Mouse (Mus musculus): ENCODE data around the gene Use1. TPM values are rescaled to one million over a fixed set of nuclear protein-coding genes. Genes with fewer than 3 reads are reported as not detected.

The Use1 gene
- total and polyA plus RNA-seq, 3 experiments = 34.5 to 151 (median 70.8) TPM

DNA sequence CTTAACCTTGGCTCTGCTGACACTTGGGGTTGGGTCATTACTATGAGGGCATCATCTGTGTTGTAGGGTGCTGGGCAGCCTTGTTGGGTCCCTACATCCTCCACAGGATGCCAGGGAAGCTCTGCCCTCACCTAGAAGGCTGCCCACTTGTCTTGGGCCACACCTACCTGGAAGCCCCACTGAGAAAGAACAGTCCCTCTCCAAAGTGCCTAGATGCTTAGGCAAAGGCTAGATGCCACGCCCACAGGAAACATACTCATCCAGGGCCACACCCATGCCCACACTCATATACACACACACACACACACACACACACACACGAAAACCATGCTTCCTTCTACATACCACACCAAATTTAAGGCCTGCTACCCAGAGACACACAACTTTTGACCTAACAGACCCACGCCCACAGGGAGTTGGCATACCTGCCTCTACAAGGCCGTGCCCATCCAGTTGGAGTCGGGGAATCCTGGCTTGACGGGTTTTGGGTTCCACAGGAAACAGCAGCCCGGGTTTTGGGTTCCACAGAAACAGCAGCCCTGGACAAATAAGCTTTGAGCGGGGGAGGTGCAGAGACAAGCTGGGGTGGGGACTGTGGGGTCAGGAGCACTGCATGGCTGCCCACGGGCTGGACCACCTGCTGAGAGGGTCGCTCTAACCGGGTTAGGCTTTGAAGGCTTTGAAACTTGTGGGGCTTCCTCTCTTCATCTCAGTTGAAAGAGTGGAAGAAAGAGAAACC is 45.1 kb downstream of the Use1 start:
- TF ChIP-seq CTCF (IDR thresholded peaks at IDR 0.05; ENCODE audit: low read depth, low read length) = no peak
- no peak for TF ChIP-seq GATA2 (IDR thresholded peaks at IDR 0.05; ENCODE audit: borderline replicate concordance, low read depth, low read length)
- TF ChIP-seq TAL1 (conservative IDR thresholded peaks at IDR 0.05; ENCODE audit: low read depth, low read length) = no peak
- TF ChIP-seq GATA1 (IDR thresholded peaks at IDR 0.05; ENCODE audit: borderline replicate concordance, low read length) = no peak
- no peak for TF ChIP-seq POLR2AphosphoS5 (IDR thresholded peaks at IDR 0.05; ENCODE audit: insufficient replicate concordance, low read depth, low read length)
- DNase-seq (ENCODE audit: low spot score) = no peak
- H3K9me3 ChIP-seq (replicated peaks) = no peaks in the 10 kb centered on the region
- peaks cover 5% of the 10 kb centered on the region; the same call in 1 of the 2 replicates for H3K27me3 ChIP-seq (ENCODE audit: insufficient read depth, low read length)
- peaks cover 37% of the 10 kb centered on the region for H3K4me1 ChIP-seq (ENCODE audit: insufficient read depth, low read depth, low read length)
- H3K36me3 ChIP-seq (replicated peaks) = peaks cover 34% of the 10 kb centered on the region
- no peak for ATAC-seq (ENCODE audit: extremely low read depth, insufficient number of reproducible peaks, low FRiP score, poor library complexity, severe bottlenecking)
- H3K4me3 ChIP-seq (ENCODE audit: low read depth, low read length) = no peak overlapping the region

Other genes starting within 250 kb of the Use1 start
Only the 20 nearest of the 22 such genes appear.
- 40.0 and 44.7 TPM in 2 replicates for gene Myo9b, start 94.1 kb upstream of the Use1 start, total RNA-seq (2014; fragmentation: Nextera tagmentation)
- 43.9 and 46.2 TPM in 2 replicates for gene Myo9b, start 94.1 kb upstream of the Use1 start, total RNA-seq (2017)
- gene Myo9b, start 94.1 kb upstream of the Use1 start, polyA plus RNA-seq (2012) = 58.6 TPM in 2 replicates
- 17.8 and 18.3 TPM in 2 replicates for gene Haus8, start 93.9 kb upstream of the Use1 start, total RNA-seq (2014; fragmentation: Nextera tagmentation)
- gene Haus8, start 93.9 kb upstream of the Use1 start, total RNA-seq (2017) = 50.2 and 51.1 TPM in 2 replicates
- 18.1 and 25.5 TPM in 2 replicates for gene Haus8, start 93.9 kb upstream of the Use1 start, polyA plus RNA-seq (2012)
- 4.7 and 6.2 TPM in 2 replicates for gene Ocel1, start 4.5 kb downstream of the Use1 start, total RNA-seq (2014; fragmentation: Nextera tagmentation)
- gene Ocel1, start 4.5 kb downstream of the Use1 start, total RNA-seq (2017) = 18.0 and 25.8 TPM in 2 replicates
- 32.3 and 37.6 TPM in 2 replicates for gene Ocel1, start 4.5 kb downstream of the Use1 start, polyA plus RNA-seq (2012)
- gene Nr2f6, start 15.1 kb downstream of the Use1 start, total RNA-seq (2014; fragmentation: Nextera tagmentation) = 6.4 and 8.6 TPM in 2 replicates
- 9.7 and 17.0 TPM in 2 replicates for gene Nr2f6, start 15.1 kb downstream of the Use1 start, total RNA-seq (2017)
- 36.0 and 47.8 TPM in 2 replicates for gene Nr2f6, start 15.1 kb downstream of the Use1 start, polyA plus RNA-seq (2012)
- not detected in 2 replicates for gene Ushbp1, start 29.0 kb downstream of the Use1 start, total RNA-seq (2014; fragmentation: Nextera tagmentation)
- gene Ushbp1, start 29.0 kb downstream of the Use1 start, total RNA-seq (2017) = 0.06 and 0.11 TPM in 2 replicates
- gene Ushbp1, start 29.0 kb downstream of the Use1 start, polyA plus RNA-seq (2012) = 0.08 and 0.09 TPM in 2 replicates
- gene Babam1, start 30.0 kb downstream of the Use1 start, total RNA-seq (2014; fragmentation: Nextera tagmentation) = 58.4 and 83.8 TPM in 2 replicates
- 90.3 and 92.1 TPM in 2 replicates for gene Babam1, start 30.0 kb downstream of the Use1 start, total RNA-seq (2017)
- gene Babam1, start 30.0 kb downstream of the Use1 start, polyA plus RNA-seq (2012) = 106 and 107 TPM in 2 replicates
- 5.9 and 16.2 TPM in 2 replicates for gene Ankle1, start 39.2 kb downstream of the Use1 start, total RNA-seq (2014; fragmentation: Nextera tagmentation)
- gene Ankle1, start 39.2 kb downstream of the Use1 start, total RNA-seq (2017) = 9.8 and 12.1 TPM in 2 replicates
- 13.7 and 15.1 TPM in 2 replicates for gene Ankle1, start 39.2 kb downstream of the Use1 start, polyA plus RNA-seq (2012)
- gene Abhd8, start 96.8 kb downstream of the Use1 start, total RNA-seq (2014; fragmentation: Nextera tagmentation) = 2.6 and 3.9 TPM in 2 replicates
- gene Abhd8, start 96.8 kb downstream of the Use1 start, total RNA-seq (2017) = 4.5 and 5.0 TPM in 2 replicates
- gene Abhd8, start 96.8 kb downstream of the Use1 start, polyA plus RNA-seq (2012) = 17.0 and 20.9 TPM in 2 replicates
- 42.0 and 65.5 TPM in 2 replicates for gene Mrpl34, start 98.1 kb downstream of the Use1 start, total RNA-seq (2014; fragmentation: Nextera tagmentation)
- 68.2 and 74.9 TPM in 2 replicates for gene Mrpl34, start 98.1 kb downstream of the Use1 start, total RNA-seq (2017)
- 149 and 161 TPM in 2 replicates for gene Mrpl34, start 98.1 kb downstream of the Use1 start, polyA plus RNA-seq (2012)
- 51.9 and 56.2 TPM in 2 replicates for gene Dda1, start 102.4 kb downstream of the Use1 start, total RNA-seq (2014; fragmentation: Nextera tagmentation)
- 16.2 and 19.6 TPM in 2 replicates for gene Dda1, start 102.4 kb downstream of the Use1 start, total RNA-seq (2017)
- 209 and 288 TPM in 2 replicates for gene Dda1, start 102.4 kb downstream of the Use1 start, polyA plus RNA-seq (2012)
- 0.97 and 1.1 TPM in 2 replicates for gene Ano8, start 119.1 kb downstream of the Use1 start, total RNA-seq (2014; fragmentation: Nextera tagmentation)
- gene Ano8, start 119.1 kb downstream of the Use1 start, total RNA-seq (2017) = 2.1 and 2.5 TPM in 2 replicates
- 1.4 and 1.5 TPM in 2 replicates for gene Ano8, start 119.1 kb downstream of the Use1 start, polyA plus RNA-seq (2012)
- gene Gtpbp3, start 121.3 kb downstream of the Use1 start, total RNA-seq (2014; fragmentation: Nextera tagmentation) = 5.8 and 6.4 TPM in 2 replicates
- 14.6 and 18.2 TPM in 2 replicates for gene Gtpbp3, start 121.3 kb downstream of the Use1 start, total RNA-seq (2017)
- gene Gtpbp3, start 121.3 kb downstream of the Use1 start, polyA plus RNA-seq (2012) = 26.1 and 33.3 TPM in 2 replicates
- gene Plvap, start 144.9 kb downstream of the Use1 start, total RNA-seq (2014; fragmentation: Nextera tagmentation) = not detected in 2 replicates
- gene Plvap, start 144.9 kb downstream of the Use1 start, total RNA-seq (2017) = 0.16 and 0.17 TPM in 2 replicates
- 0.88 and 0.90 TPM in 2 replicates for gene Plvap, start 144.9 kb downstream of the Use1 start, polyA plus RNA-seq (2012)
- not detected in 2 replicates for gene Ccdc194, start 158.9 kb downstream of the Use1 start, total RNA-seq (2014; fragmentation: Nextera tagmentation)
- gene Ccdc194, start 158.9 kb downstream of the Use1 start, total RNA-seq (2017) = 0.22 TPM in 1 of 2 replicates, not detected in the other
- gene Ccdc194, start 158.9 kb downstream of the Use1 start, polyA plus RNA-seq (2012) = not detected in 2 replicates
- 6.3 and 8.0 TPM in 2 replicates for gene Bst2, start 170.6 kb downstream of the Use1 start, total RNA-seq (2014; fragmentation: Nextera tagmentation)
- 6.4 and 7.6 TPM in 2 replicates for gene Bst2, start 170.6 kb downstream of the Use1 start, total RNA-seq (2017)
- 44.0 and 59.6 TPM in 2 replicates for gene Bst2, start 170.6 kb downstream of the Use1 start, polyA plus RNA-seq (2012)
- 40.4 and 41.4 TPM in 2 replicates for gene Mvb12a, start 176.1 kb downstream of the Use1 start, total RNA-seq (2014; fragmentation: Nextera tagmentation)
- gene Mvb12a, start 176.1 kb downstream of the Use1 start, total RNA-seq (2017) = 56.2 and 75.9 TPM in 2 replicates
- gene Mvb12a, start 176.1 kb downstream of the Use1 start, polyA plus RNA-seq (2012) = 132 and 166 TPM in 2 replicates
- gene Tmem221, start 192.0 kb downstream of the Use1 start, total RNA-seq (2014; fragmentation: Nextera tagmentation) = not detected in 2 replicates
- not detected in 2 replicates for gene Tmem221, start 192.0 kb downstream of the Use1 start, total RNA-seq (2017)
- not detected in 2 replicates for gene Tmem221, start 192.0 kb downstream of the Use1 start, polyA plus RNA-seq (2012)
- not detected in 2 replicates for gene Nxnl1, start 199.8 kb downstream of the Use1 start, total RNA-seq (2014; fragmentation: Nextera tagmentation)
- not detected in 2 replicates for gene Nxnl1, start 199.8 kb downstream of the Use1 start, total RNA-seq (2017)
- gene Nxnl1, start 199.8 kb downstream of the Use1 start, polyA plus RNA-seq (2012) = not detected in 2 replicates
- gene Slc27a1, start 202.0 kb downstream of the Use1 start, total RNA-seq (2014; fragmentation: Nextera tagmentation) = not detected in 2 replicates
- 0.12 and 0.33 TPM in 2 replicates for gene Slc27a1, start 202.0 kb downstream of the Use1 start, total RNA-seq (2017)
- gene Slc27a1, start 202.0 kb downstream of the Use1 start, polyA plus RNA-seq (2012) = not detected in 2 replicates
- 39.7 and 47.5 TPM in 2 replicates for gene Pgls, start 225.3 kb downstream of the Use1 start, total RNA-seq (2014; fragmentation: Nextera tagmentation)
- 87.2 and 140 TPM in 2 replicates for gene Pgls, start 225.3 kb downstream of the Use1 start, total RNA-seq (2017)
- 331 and 360 TPM in 2 replicates for gene Pgls, start 225.3 kb downstream of the Use1 start, polyA plus RNA-seq (2012)